Mouse (Mus musculus): ENCODE measurements around the gene Rbfox3.

Rbfox3 gene

DNA sequence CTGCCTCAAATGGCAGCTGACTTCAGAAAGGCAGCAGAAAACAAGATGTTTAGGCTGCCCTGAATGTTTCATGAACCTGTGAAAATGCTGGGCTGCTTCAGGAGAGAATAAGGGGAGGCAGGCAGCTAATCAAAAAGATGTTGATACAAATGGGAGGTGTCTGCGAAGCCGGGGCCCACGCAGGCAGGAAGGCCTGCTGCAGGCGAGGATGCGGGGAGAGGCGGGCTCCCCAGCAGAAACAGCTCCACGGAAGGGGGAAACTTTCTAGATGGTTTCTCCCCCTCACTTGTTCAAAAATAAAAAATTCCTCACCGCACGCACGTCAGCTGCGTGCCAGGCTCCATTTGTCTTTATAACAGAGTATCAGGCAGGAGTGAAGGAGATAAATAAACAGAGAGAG, 5.7 kb downstream of the Rbfox3 start:
- no peak for DNase-seq

DNA sequence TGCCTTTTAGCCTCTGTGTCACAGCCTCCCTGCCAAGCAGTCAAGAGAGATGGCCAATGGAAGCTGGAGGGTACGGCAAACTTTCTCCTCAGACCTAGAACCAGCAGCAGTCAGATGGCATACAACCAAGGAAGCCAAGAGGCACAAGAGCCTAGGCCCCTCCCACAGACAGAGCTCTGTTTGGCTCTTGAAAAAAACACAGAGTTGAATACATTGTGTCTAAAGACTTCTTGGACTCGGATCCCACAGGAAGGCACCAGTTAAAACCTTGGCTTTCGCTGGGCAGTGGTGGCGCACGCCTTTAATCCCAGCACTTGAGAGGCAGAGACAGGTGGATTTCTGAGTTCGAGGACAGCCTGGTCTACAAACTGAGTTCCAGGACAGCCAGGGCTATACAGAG, 7.1 kb downstream of the Rbfox3 start:
- DNase-seq, result no peak

DNA sequence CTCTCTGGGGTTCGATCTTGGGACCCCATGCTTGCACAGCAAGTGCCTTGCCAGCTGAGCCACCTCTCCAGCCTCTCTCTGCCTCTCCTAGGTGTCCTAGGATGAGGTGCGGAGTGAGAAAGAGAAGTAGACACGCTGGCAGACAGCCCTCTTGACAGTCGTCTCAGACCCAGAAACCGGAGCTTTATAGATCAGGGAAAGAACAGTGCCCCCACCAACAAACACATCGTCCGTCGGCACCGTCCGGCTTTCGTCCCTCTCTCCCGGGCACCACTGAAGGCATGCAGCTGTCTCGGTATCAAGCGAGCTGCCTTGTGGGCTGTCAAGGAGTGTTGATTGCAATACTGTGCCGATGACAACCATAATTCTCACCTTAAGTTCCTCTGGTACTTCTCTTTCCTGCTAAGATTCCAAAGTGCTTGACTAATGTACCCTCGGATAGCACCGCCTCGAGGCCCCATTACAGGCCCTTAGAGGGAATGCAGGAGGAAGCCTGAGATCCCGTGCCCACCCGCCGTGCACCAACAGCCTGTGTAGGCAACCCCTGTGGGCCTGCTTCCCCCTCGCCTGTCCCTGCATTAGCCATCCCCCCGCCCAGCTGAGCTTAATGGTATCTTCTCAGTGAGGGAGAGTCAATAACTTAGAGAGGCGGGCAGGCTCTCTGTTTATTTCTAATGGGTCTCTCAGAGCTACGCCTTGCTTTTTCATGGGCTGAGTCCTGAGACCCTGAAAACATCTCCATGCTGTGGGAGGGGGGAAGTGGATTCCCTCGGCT, 11.4 kb downstream of the Rbfox3 start:
- no peak for DNase-seq

DNA sequence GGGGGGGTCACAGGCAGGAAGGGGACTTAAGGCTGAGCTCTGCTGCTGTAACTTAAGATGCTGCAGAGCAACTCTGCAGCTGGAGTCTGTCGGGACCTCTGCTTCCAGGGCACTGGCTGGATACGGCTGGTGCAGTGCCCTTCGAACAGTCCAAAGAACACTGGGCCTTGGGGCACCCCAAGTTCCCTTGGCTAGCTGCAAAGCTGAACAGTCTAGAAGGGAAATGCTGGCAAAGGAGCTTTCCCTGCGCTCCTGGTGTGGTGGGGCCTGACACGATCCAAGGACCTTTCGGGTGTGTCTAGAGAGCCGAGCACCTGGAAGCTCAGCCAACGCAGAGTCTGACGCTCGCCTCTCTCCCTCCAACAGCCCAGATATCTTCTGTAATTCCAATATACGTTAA, 12.8 kb downstream of the Rbfox3 start:
- DNase-seq, result peak; percentile 10 to 66

DNA sequence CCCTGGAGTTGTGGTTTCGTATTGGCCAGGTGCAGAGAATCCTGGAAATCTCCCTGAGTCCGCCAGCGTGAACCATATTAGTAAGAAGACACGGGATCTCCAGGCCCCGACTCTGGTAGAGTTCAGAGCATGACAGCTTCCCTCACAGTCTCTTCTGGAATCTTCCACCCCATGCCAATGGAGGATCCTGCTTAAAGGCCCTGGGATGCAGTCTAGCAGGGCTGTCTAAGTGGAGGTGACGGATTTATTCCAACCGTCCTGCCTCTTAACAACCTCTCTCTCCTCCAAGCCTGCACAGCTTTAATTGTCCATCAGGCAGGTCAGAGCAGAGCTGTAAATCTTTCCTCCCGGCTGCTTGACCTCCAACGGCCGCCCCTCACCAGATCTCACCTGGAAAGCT, 13.2 kb downstream of the Rbfox3 start:
- DNase-seq, result no peak

DNA sequence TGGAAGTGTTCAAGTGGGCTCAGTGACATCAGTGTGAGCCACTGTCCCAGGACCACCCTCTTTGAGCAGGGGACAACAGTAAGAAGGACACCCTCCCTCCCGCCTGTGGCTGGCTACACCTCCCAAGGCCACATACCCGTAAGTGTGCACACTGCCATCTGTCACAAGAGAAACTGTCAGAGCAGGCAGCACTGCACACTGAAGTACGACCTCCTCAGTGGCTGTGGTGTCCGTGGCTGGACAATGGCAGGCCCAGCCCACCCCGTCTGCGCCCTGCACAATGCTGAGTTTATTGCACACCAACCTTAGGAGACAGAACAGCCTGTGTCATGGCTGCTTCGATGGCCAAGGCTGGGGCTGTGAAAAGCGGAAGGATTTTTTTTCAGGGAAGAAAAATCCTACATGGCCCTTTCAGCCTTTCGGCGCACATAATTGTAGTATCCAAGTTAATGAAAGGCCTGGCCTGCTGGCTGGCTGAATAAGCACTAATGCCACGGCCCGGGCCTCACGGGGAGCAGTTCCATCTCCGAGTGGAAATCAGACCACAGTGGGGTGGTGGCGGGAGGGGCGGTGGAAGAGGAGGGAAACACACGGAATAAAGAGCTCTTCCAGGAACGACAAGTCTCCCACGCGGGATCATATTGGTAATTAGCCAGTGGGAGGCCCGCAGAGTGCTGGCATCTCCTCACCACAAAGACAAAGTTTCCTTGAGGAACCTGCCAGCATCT, 14.1 kb downstream of the Rbfox3 start:
- DNase-seq, result no peak

DNA sequence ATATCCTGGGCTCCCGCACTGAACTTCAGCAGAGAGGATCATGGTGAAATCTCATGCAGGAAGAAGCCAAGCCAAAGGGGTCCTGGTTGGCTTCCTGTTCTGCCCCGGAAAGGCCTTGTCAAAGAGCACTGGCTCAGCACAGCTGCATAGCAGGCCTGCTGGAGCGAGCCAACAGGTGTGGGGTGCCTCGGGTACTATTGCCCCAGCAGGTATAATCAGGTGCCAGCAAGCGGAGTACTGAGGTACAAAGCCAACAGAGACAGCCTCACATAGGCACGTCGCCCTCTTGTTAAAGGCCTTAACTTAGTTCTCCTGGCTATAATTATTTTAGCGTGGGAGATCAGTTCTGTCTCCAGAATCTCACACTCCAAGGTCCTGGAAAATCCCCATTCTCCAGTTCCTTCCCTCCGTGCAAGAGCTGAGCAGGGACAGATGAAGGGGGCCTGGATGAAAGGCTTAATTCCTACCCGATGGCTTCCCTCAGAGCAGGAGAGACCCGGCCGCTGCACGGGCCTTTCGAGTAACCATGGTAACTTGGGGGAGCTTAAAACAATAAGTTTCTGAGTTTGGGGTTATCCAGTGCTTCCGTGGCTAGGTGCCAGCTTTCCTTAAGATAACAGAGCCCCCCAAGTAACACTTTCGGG, 15.2 kb downstream of the Rbfox3 start:
- no peak for DNase-seq

DNA sequence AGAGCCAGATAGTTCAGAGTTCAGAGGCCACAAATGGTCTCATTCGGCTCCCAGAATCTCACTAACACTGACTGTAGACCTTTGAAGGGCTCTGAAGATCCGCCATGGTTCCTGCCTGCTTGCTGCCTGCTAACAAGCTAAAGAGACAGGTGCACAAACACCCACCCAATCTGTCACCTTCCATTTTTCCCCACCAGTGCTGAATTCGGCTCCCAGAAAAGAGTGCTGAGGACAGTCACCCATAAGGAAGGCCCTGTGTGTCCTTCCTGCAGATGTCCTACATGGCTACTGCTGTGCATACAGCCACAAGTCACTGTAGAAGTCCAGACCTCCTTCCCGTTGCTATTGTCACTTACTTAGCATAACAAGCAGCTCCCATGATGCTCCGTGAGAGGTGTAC, 16.6 kb downstream of the Rbfox3 start:
- DNase-seq, result no peak

DNA sequence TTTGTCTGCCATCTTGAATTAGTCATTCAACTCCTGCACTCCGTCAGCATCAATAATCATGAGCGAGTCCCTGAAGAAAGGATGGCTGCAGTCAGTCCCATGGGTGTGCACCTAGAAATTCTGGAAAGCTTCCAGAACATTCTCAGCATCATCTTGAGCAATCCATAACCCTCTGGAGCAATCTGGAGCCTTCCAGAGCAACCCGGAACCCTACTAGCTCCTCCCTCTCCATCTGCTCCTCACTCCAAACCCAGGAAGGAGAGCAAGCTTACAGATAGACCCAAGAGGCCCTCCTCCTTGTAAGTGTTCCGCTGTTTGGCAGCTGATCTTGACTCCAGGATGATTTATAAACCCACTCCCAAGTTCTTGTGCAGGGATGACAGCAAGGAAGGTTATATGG, 17.2 kb downstream of the Rbfox3 start:
- no peak for DNase-seq

DNA sequence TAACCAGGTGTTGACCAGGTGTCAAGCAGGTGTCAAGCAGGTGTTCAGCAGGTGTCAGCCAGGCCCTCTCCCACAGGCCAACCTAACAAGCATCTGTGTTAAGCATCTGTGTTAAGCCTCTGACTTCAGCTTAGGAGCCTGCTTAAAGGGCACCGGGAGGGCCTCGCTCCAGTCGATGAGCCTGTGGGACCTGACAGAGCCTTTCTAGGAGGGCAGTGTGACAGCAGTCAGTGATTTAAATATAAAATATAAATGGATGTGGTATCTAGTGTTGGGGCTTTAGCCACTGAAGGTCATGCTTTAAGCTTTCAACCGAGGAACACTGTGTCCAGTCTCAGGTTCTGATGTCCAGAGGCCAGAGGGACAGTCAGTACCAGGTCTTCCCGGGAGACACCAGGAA, 18.5 kb downstream of the Rbfox3 start:
- no peak for DNase-seq

DNA sequence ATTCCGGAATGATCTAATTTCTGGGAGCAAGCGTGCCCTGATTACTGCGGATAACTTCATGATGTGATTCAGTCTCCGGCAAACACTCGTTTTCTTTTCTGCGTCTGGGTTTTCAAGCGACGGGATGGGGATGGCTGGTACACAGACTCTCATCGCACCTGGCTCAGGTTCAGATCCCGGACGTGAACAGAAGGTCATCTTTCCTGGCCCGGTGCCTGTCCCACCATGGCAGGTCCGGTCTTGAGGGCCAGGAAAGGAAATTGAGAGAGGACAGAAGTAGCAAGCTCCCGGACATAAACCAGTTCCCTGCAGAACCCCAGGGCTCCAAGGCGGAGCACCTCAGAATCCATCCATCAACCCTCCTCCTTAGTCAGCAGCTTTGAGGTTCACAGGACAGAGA, 19.9 kb downstream of the Rbfox3 start:
- no peak for DNase-seq

DNA sequence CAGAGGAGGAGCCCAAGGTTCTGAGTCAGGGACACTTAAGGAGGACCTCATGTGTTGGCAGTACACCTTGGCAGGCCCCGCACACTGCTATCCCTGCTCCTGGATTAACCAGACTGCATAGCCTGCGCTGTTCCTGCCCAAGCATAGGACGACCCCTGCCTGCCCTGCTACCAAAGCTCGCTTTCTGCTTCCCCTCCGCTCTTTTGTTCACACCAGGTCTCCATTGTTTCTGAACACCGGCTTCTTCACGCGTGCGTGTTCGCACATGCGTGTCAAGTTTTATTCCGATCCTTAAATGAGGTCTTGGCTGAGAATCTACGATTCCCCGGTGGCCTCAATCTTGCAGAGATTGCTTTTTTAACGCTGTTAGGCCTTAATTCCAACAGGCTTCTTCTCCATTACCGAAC, 20.4 kb downstream of the Rbfox3 start:
- no peak for DNase-seq

DNA sequence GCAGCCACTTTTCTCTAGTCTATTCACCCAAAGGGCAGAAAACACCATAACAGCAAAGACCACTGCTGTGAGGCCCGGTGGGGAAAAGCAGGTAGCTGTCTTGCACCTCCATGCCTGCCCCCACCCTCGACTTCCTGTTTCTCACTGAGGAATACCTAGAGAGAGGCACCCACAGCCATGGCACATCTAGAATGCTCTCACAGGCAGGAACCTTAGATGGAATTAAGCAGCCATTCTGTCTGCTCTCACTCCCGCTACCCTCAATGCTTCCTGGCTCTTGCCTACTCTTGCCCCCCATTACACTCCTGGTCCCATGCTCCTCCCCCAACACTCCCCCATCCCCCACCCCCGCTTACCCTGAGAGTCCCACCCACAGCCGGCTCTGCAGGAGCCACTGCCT, 20.9 kb downstream of the Rbfox3 start:
- no peak for DNase-seq

DNA sequence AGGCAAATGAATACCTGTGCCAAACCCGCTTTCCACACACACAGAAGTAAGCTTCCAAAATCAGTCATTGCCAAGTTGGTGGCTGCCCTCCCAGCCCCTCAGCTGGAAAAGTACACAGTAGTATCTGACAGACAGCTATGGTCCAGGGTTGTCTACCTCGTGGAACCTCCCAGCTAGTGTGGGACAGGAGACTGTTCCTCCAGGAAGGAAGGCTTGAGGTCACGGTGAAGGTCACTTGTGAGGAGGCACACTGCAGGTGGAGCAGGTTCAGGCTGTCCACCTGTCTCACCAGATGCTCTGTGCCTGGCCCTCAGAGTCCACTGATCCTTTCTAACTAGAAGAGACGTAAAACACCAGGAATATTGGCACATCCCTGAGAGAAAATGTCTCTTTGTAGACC, 21.9 kb downstream of the Rbfox3 start:
- no peak for DNase-seq

DNA sequence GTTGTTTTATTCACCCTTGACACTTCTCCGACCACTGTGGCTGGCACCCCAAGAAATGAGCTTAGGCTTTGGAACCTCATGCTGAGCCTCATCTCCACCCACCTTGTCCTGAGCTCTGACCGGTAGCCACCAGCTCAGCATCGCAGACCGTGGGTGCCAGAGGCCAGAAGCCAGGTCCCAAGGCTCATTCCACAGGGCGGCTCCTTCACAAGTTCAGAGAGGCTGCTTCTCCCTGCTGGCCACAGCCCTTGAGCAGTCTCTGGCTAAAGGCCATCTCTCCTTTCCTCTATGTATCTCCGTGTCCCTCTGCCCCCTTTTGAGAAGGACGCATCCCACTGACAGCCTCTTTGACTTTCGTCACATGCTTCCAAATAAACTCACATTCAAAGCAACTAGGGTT, 23.0 kb downstream of the Rbfox3 start:
- DNase-seq, result no peak

DNA sequence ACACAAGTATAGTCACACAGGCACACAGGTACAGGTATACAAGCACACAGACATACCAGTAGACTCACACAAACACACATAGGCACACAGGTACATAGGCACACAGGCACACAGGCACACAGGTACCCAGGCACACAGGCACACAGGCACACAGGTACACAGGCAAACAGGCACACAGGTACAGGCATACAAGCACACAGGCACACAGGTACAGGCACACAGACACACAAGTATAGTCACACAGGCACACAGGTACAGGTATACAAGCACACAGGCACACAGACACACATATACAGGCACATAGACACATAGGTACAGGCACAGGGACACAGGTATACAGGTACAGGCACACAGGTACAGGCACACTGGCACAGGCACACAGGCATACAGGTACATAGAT, 24.2 kb downstream of the Rbfox3 start:
- DNase-seq, result no peak

DNA sequence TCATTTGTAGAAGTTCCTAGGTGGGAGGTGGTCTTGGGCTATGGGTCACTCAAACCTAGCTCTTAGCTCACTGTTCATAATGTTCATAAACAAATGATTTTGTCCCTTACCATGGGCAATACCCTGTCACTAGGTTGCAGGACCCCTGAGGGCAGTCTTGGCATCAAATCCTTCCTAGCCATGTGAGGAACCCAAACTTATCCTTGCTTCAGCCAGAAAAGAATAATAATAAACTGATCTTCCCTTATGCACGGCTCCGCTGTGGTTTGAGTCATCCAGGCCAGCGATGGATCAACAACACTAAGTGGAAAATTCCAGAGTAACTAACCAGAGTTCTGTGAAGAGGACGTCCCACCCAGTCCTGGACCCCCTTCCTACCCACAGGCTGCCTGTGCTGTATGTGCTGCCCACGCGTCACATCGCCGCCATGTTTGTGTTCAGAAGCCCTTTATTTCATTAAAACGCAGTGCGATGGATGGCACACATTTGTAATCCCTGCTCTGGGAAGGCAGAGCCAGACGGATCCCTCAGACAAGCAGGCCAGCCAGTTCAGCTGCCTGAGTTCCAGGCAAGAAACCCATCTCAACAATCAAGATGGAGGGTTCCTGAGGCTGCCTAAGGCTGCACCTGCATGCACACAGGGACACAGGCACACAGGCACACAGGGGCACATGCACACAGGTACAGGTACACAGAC, 25.0 kb downstream of the Rbfox3 start:
- DNase-seq, result no peak

DNA sequence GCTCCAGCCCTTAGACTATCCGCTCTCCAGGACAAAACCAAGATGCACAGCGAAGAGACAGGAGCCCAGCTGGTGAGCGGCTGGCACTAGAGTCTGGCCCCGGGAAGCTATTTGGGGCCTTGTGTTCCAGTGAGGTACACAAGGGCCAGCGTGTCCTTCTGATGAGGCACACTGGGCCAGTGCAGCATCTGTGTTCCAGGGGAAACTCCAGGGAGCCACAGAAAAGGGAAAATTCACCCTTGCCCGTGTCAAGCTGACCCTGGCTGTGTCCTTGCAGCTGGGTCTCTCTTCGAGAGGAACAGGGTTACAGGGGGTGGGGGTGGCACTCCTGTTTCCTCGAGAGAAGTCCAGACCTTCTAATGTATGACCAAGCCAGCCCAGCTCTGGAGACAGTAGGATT, 25.8 kb downstream of the Rbfox3 start:
- no peak for DNase-seq

DNA sequence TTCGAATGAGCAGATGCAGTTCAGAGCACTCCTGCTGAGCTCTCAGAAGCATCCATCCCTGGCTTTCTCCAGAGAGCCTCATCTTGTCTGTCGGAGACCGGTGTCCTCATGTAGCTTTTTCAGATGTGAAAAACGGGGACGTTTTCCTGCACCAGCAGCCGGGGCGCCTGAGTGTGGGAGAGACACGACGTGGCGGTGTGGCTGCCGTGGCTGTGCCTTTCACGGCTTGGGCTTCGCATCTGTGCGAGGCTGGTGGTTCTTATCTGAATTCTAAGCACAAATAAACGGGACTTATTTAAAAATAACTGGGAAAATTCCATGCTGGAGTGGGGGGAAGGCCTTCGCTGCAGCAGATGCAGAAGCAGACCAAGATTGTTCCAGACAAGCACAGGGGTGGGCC, 26.3 kb downstream of the Rbfox3 start:
- DNase-seq, result no peak

DNA sequence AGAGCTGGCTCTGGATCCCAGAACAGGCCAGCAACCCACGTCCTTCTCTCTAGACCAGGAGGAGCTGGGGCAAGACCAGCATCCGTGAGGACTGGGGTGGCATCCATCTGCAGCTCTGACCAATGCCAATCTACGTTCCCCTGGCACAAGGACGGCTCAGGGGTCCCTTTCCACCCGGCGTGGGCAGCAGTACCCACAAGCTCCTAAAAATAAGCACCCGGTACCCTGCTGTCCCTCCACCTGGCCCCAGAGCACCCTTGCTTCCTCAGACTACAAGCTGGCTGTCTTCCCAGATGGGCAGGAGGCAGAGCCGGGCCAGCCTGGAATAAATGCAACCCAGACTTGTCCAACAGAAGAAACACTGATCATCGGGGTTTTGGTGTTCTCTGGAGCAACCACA, 28.3 kb downstream of the Rbfox3 start:
- DNase-seq, result no peak

DNA sequence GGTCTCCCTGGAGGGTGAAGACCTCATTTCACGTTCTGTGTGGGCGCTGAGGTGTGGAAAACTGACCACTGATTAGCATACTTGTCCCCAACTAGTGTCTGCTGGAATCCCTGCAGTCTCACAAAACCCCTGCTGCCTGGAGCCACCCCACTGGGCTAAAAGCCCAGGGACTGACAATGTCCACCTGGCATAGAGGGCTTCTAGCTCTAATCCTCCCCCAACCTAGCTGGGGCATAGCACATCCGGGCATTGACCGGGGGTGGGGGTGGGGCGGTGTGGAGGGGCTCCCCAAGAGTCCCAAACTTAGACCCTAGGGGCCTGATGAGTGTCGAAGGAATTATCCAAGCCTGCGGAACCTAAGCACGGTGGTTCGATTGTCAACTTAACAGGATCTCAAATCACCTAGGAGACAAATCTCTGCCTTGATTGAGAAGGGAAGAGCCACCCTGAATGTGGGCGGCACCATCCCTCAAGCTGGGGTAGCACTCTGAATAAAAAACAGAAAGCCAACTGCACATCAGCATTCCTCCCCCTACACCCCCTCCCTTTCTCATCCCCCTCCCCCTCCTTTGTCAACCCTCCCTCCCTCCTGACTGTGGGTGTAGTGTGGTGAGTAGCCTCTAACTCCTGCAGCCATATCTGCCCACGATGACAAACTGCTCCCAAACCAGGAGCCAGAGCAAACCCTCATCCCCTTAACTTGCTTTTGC, 29.5 kb downstream of the Rbfox3 start:
- no peak for DNase-seq

DNA sequence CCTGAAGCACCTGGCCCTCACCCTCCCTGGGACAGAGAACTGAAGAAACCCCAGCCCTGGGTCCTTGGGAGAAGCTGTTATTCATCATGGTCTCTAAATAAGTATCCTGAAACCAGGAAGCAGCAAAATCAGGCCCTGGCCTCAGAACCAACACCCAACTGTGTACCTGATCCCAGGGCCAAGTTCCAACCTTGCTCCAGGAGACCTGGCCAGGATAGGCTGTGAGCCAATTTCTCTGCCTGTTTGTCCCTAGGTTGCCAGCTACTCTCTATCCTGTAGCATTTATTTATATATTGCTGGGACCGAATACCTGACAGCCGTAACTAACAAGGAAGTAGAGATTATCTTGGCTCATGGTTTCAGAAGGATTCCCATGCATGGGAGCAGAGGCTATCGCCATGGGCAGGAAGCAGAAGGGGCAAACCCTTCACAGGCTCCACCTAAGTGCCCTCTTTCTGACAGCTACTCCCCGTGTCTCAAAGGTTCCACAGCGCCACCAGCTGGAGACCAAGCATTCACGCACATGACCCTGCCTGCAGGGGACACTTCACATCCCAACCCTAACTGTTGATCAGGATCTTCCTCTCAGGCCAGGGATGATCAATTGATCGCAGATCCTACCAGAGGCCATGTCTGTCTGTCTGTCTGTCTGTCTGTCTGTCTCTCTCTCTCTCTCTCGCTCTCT, 31.8 kb downstream of the Rbfox3 start:
- no peak for DNase-seq

Measured in kidney, postnatal 25 days (tissue).